Mouse (Mus musculus): ENCODE results near the gene B4galt3.

DNA sequence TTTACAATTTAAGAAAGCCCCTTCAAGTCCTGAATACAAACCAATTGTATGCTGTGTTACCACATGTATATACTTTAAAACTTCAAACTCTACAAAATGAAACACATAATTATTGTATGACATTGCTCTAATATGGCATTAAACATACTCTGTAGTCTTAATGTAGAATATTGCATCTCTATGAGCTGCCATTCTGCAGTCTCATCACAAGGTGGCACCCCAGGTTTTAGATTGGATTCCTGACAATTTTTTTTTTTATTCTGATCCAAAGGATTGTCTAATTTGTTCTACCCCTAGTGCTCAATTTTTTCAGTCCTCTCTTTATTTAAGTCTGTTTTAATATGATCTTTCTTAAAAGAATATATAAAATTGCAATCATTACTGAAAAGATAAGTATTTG is 51.3 kb downstream of the B4galt3 start:
- TF ChIP-seq CTCF (IDR thresholded peaks at IDR 0.05; ENCODE audit: extremely low read depth, insufficient read length, insufficient replicate concordance, low read depth, low read length) (no peak), POLR2A (IDR thresholded peaks at IDR 0.05; ENCODE audit: low read depth, low read length) (no peak)
